In genomic region chr7:16044531-16044930, GRCm38 (mm10) we compare ENCODE assay signal across 10 mouse cellular contexts. TPM values are rescaled to one million over a fixed set of nuclear protein-coding genes. Genes with fewer than 3 reads are reported as not detected.
DNase-seq lines count a peak whose midpoint lies in the region; ATAC-seq and TF ChIP-seq lines count a peak whose summit lies in the region.
"Had no signal": no experiment of that assay in that cellular context is flagged by ENCODE, and none has a peak within 500 bp of the region (broad histone marks: within the 10 kb centered on the region; RNA-seq: fewer than 3 reads in every experiment).

No protein-coding gene starts in this region.

- H3K27ac ChIP-seq in layer of hippocampus, adult 2 months = peak overlapping the region; percentile 99; the same call in 1 of the 2 replicates
- H3K27ac ChIP-seq in embryonic facial prominence, embryonic 14.5 days (replicated peaks; ENCODE audit: low read depth, low read length) = peak overlapping the region; percentile 96
- peak overlapping the region; percentile 93 for H3K27ac ChIP-seq in limb, embryonic 10.5 days
- H3K27ac ChIP-seq in neural tube, embryonic 13.5 days (replicated peaks) = peak overlapping the region; percentile 76

- H3K27me3 ChIP-seq in embryonic facial prominence, embryonic 14.5 days (replicated peaks; ENCODE audit: control insufficient read depth, insufficient read depth, low read length) = no peaks in the 10 kb centered on the region
- no peaks in the 10 kb centered on the region for H3K27me3 ChIP-seq in limb, embryonic 10.5 days (ENCODE audit: low read depth, poor library complexity, severe bottlenecking)
- H3K27me3 ChIP-seq in neural tube, embryonic 13.5 days = no peaks in the 10 kb centered on the region

- DNase-seq in layer of hippocampus, adult 2 months (ENCODE audit: low spot score in 2 of 2) = no peak
- no peak for DNase-seq in layer of hippocampus, adult 9-11 months
- DNase-seq in embryonic facial prominence, embryonic 14.5 days (ENCODE audit: low spot score) = peak; percentile 62
- peak; percentile 72 for DNase-seq in limb, embryonic 10.5 days (ENCODE audit: low spot score)
- no peak for DNase-seq in cerebellum, adult 11-12 months
- no peak for DNase-seq in layer of hippocampus, adult 18-20 months (ENCODE audit: low spot score in 2 of 2)
- DNase-seq in cerebellum, postnatal 4 days (ENCODE audit: low spot score in 2 of 2) = no peak
- DNase-seq: thymus, postnatal 4 days had no signal

- H3K4me2 ChIP-seq in embryonic facial prominence, embryonic 14.5 days (ENCODE audit: low read depth, low read length) = peak overlapping the region; percentile 63
- H3K4me2 ChIP-seq in neural tube, embryonic 13.5 days = peak overlapping the region; percentile 72

- ATAC-seq in embryonic facial prominence, embryonic 14.5 days (ENCODE audit: low read depth) = no peak
- no peak for ATAC-seq in neural tube, embryonic 13.5 days (ENCODE audit: low read depth)

- peak overlapping the region; percentile 49; the same call in 1 of the 2 replicates for H3K9ac ChIP-seq in embryonic facial prominence, embryonic 14.5 days (ENCODE audit: low read depth, low read length)
- peak overlapping the region; percentile 96 for H3K9ac ChIP-seq in neural tube, embryonic 13.5 days

- H3K4me1 ChIP-seq in embryonic facial prominence, embryonic 14.5 days (ENCODE audit: control insufficient read depth, insufficient read depth, low read length) = peaks cover 34% of the 10 kb centered on the region
- peaks cover 42% of the 10 kb centered on the region for H3K4me1 ChIP-seq in limb, embryonic 10.5 days
- peaks cover 52% of the 10 kb centered on the region for H3K4me1 ChIP-seq in neural tube, embryonic 13.5 days (replicated peaks)

- H3K4me3 ChIP-seq in layer of hippocampus, adult 2 months = no peak overlapping the region
- H3K4me3 ChIP-seq in embryonic facial prominence, embryonic 14.5 days (ENCODE audit: low read depth, low read length) = peak overlapping the region; percentile 1; the same call in 1 of the 2 replicates
- peak overlapping the region; percentile 81 for H3K4me3 ChIP-seq in limb, embryonic 10.5 days
- H3K4me3 ChIP-seq in neural tube, embryonic 13.5 days = peak overlapping the region; percentile 11; the same call in 1 of the 2 replicates

- no peak for TF ChIP-seq CTCF in layer of hippocampus, adult 2 months (conservative IDR thresholded peaks at IDR 0.05)

- peaks cover 7% of the 10 kb centered on the region; the same call in 1 of the 2 replicates for H3K36me3 ChIP-seq in embryonic facial prominence, embryonic 14.5 days (ENCODE audit: control insufficient read depth, insufficient read depth, low read length)
- peaks cover 16% of the 10 kb centered on the region for H3K36me3 ChIP-seq in limb, embryonic 10.5 days
- H3K36me3 ChIP-seq in neural tube, embryonic 13.5 days = no peaks in the 10 kb centered on the region

- H3K9me3 ChIP-seq in embryonic facial prominence, embryonic 14.5 days (ENCODE audit: control insufficient read depth, low read length) = no peaks in the 10 kb centered on the region
- no peaks in the 10 kb centered on the region for H3K9me3 ChIP-seq in limb, embryonic 10.5 days (replicated peaks)
- H3K9me3 ChIP-seq in neural tube, embryonic 13.5 days = no peaks in the 10 kb centered on the region

- WGBS in embryonic facial prominence, embryonic 14.5 days = 8% methylated on average over 5 of the region's 5 CpGs
- 7% methylated on average over 5 of the region's 5 CpGs for WGBS in limb, embryonic 10.5 days
- WGBS in neural tube, embryonic 13.5 days = 39% methylated on average over 5 of the region's 5 CpGs

RNA-seq across cellular contexts. Expression of gene Bicra, which starts 3.2 kb away (rescaled TPM):
- 10 to 100 TPM; 20.8 to 22.8 TPM for total RNA-seq in layer of hippocampus, adult 2 months (2021)
- 6.7 and 7.7 TPM in 2 replicates for polyA plus RNA-seq in embryonic facial prominence, embryonic 14.5 days (2014; fragmentation: Nextera tagmentation; extraction: Ambion mirVana)
- polyA plus RNA-seq in limb, embryonic 10.5 days (2016; fragmentation: Nextera tagmentation; extraction: Ambion mirVana) = 10.6 and 10.8 TPM in 2 replicates
- polyA plus RNA-seq in neural tube, embryonic 13.5 days (2015; fragmentation: Nextera tagmentation; extraction: Ambion mirVana) = 8.4 and 9.2 TPM in 2 replicates
- 10 to 100 TPM; 19.6 to 20.7 TPM for total RNA-seq in layer of hippocampus, adult 18-20 months (2021)

RNA-seq across cellular contexts. Expression of gene Zfp541, which starts 17.1 kb away (rescaled TPM):
- total RNA-seq in layer of hippocampus, adult 2 months (2021) = 1 to 10 TPM in 1 of 2 experiments, under 1 TPM in 1; 0.59 to 1.1 TPM
- 0.07 and 0.24 TPM in 2 replicates for polyA plus RNA-seq in embryonic facial prominence, embryonic 14.5 days (2014; fragmentation: Nextera tagmentation; extraction: Ambion mirVana)
- polyA plus RNA-seq in limb, embryonic 10.5 days (2016; fragmentation: Nextera tagmentation; extraction: Ambion mirVana) = 0.05 TPM in 1 of 2 replicates, not detected in the other
- 0.04 and 0.10 TPM in 2 replicates for polyA plus RNA-seq in neural tube, embryonic 13.5 days (2015; fragmentation: Nextera tagmentation; extraction: Ambion mirVana)
- under 1 TPM; 0.41 to 0.89 TPM for total RNA-seq in layer of hippocampus, adult 18-20 months (2021)
- total RNA-seq: monocyte, adult 5-6 weeks had no signal

RNA-seq across cellular contexts. Expression of gene Napa, which starts 53.7 kb away (rescaled TPM):
- total RNA-seq in layer of hippocampus, adult 2 months (2021) = 100 to 1,000 TPM; 309 to 325 TPM
- polyA plus RNA-seq in embryonic facial prominence, embryonic 14.5 days (2014; fragmentation: Nextera tagmentation; extraction: Ambion mirVana) = 190 and 203 TPM in 2 replicates
- 197 and 216 TPM in 2 replicates for polyA plus RNA-seq in limb, embryonic 10.5 days (2016; fragmentation: Nextera tagmentation; extraction: Ambion mirVana)
- 235 and 247 TPM in 2 replicates for polyA plus RNA-seq in neural tube, embryonic 13.5 days (2015; fragmentation: Nextera tagmentation; extraction: Ambion mirVana)
- total RNA-seq in layer of hippocampus, adult 18-20 months (2021) = 100 to 1,000 TPM; 293 to 307 TPM

Comparison
In these comparisons a context has a peak if more than half of its experiments do, and no peak if none do; other contexts are left out.
1. DNase-seq: peak in embryonic facial prominence, embryonic 14.5 days (single experiment) and limb, embryonic 10.5 days (single experiment); none in layer of hippocampus, adult 2 months (0 of 2), layer of hippocampus, adult 9-11 months (single experiment), cerebellum, adult 11-12 months (single experiment), layer of hippocampus, adult 18-20 months (0 of 2) and cerebellum, postnatal 4 days (0 of 2).
2. Peak in every context shown above with its lines, with median percentiles within 50 percentile points of each other: H3K27ac ChIP-seq.